Mouse (Mus musculus) bone marrow, adult 2 months (tissue): ENCODE data around the gene Il4.
"Not testable (repeated sequence)": the region's sequence is repeated elsewhere in the genome, so short reads cannot be mapped to it uniquely, and the experiment has no call there.

Source experiments
- CTCF ChIP-seq: fragments of 200-500 bp; IDR thresholded peaks from 2 replicates; pipeline ENCODE4 v1.5.1; 2011; ENCODE audit warnings: low read length, control low read depth; ENCODE audit not compliant: control insufficient read depth, insufficient read depth
- POLR2A ChIP-seq: fragments of 200-500 bp; IDR thresholded peaks from 2 replicates; pipeline ENCODE4 v1.6.1; 2011; ENCODE audit warnings: low read depth, mild to moderate bottlenecking, control low read depth, low read length, borderline replicate concordance; ENCODE audit not compliant: control insufficient read depth

- TF ChIP-seq POLR2A, CTCF: not testable (repeated sequence)
These were observed 58.5 kb downstream of the Il4 start for GRCm38 (mm10) chr11:53559980-53560379.
